Mouse (Mus musculus) R1 (cell line): ENCODE measurements around the gene Tmtc4.
A peak's percentile ranks its signal among the peaks of the same experiment; 100 is the strongest.

Source experiments
- DNase-seq: peaks from one replicate; pipeline ENCODE4 v3.0.0-alpha.2; 2018; ENCODE audit warnings: low read depth, low spot score

The Tmtc4 gene

GRCm38 (mm10) chr14:122902884-122903283 is 81.0 kb downstream of the Tmtc4 start:
- no peak for DNase-seq

GRCm38 (mm10) chr14:122902136-122902535 is 81.7 kb downstream of the Tmtc4 start:
- no peak for DNase-seq

- no peak for DNase-seq
Measured at GRCm38 (mm10) chr14:122901715-122902114, 82.1 kb downstream of the Tmtc4 start.

- DNase-seq: no peak
Measured at GRCm38 (mm10) chr14:122901177-122901576, 82.7 kb downstream of the Tmtc4 start.

GRCm38 (mm10) chr14:122900679-122901078 is 83.2 kb downstream of the Tmtc4 start:
- DNase-seq: no peak

GRCm38 (mm10) chr14:122898550-122898949 is 85.3 kb downstream of the Tmtc4 start:
- no peak for DNase-seq

- no peak for DNase-seq
Measured at GRCm38 (mm10) chr14:122896106-122896505, 87.7 kb downstream of the Tmtc4 start.

GRCm38 (mm10) chr14:122891470-122891968 is 92.3 kb downstream of the Tmtc4 start:
- DNase-seq: no peak

- DNase-seq: no peak
Measured at GRCm38 (mm10) chr14:122888480-122888872, 95.4 kb downstream of the Tmtc4 start.

GRCm38 (mm10) chr14:122887702-122888479 is 95.9 kb downstream of the Tmtc4 start:
- no peak for DNase-seq

- DNase-seq: no peak
Measured at GRCm38 (mm10) chr14:122887278-122887677, 96.6 kb downstream of the Tmtc4 start.

GRCm38 (mm10) chr14:122885893-122886292 is 97.9 kb downstream of the Tmtc4 start:
- no peak for DNase-seq

- no peak for DNase-seq
Measured at GRCm38 (mm10) chr14:122883821-122884584, 99.8 kb downstream of the Tmtc4 start.

- DNase-seq: no peak
Measured at GRCm38 (mm10) chr14:122883410-122883806, 100.4 kb downstream of the Tmtc4 start.

- DNase-seq: no peak
Measured at GRCm38 (mm10) chr14:122882795-122883409, 100.9 kb downstream of the Tmtc4 start.

GRCm38 (mm10) chr14:122882201-122882639 is 101.6 kb downstream of the Tmtc4 start:
- DNase-seq: no peak

GRCm38 (mm10) chr14:122881699-122882098 is 102.1 kb downstream of the Tmtc4 start:
- no peak for DNase-seq

GRCm38 (mm10) chr14:122880291-122880690 is 103.5 kb downstream of the Tmtc4 start:
- no peak for DNase-seq

GRCm38 (mm10) chr14:122877787-122878186 is 106.0 kb downstream of the Tmtc4 start:
- DNase-seq: peak; percentile 18

- no peak for DNase-seq
Measured at GRCm38 (mm10) chr14:122876723-122877122, 107.1 kb downstream of the Tmtc4 start.

GRCm38 (mm10) chr14:122876163-122876562 is 107.7 kb downstream of the Tmtc4 start:
- peak; percentile 56 for DNase-seq

GRCm38 (mm10) chr14:122875636-122876035 is 108.2 kb downstream of the Tmtc4 start:
- DNase-seq: no peak
